Mouse (Mus musculus): Measurements from ENCODE around the gene Ap3b1.

DNA sequence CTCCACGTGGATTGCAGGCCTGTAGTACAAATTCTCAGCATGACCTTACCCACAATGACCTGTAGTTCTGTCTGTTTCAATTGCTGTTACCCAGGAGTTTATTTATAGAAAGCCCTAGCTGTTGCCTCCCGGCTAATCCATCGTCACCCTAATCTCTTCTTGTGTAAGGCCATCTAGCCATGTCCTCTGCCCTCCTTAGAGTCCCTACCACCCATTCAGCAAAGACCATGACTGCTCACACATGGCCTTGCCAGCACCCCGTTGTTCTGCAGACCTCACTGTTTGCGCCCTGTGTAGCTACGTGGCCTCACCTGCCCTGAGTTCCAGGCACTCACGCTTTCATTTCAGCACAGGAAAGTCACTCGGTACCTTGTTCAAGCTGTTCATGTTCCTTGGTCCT is 160.5 kb downstream of the Ap3b1 start:
- TF ChIP-seq POLR2A (IDR thresholded peaks at IDR 0.05; ENCODE audit: borderline replicate concordance, control insufficient read depth, low read depth, low read length) (no peak), CTCF (IDR thresholded peaks at IDR 0.05; ENCODE audit: control insufficient read depth, insufficient read depth, low read length) (no peak)

Data from bone marrow, adult 2 months (tissue).